Mouse (Mus musculus) liver, adult (tissue): ENCODE measurements around the gene Wdr91.

Source experiments
- GATA4 ChIP-seq: IDR thresholded peaks from 2 replicates; pipeline ENCODE4 v1.6.1; 2014; ENCODE audit warnings: mild to moderate bottlenecking, low read length; ENCODE audit not compliant: insufficient replicate concordance

Gene Wdr91

DNA sequence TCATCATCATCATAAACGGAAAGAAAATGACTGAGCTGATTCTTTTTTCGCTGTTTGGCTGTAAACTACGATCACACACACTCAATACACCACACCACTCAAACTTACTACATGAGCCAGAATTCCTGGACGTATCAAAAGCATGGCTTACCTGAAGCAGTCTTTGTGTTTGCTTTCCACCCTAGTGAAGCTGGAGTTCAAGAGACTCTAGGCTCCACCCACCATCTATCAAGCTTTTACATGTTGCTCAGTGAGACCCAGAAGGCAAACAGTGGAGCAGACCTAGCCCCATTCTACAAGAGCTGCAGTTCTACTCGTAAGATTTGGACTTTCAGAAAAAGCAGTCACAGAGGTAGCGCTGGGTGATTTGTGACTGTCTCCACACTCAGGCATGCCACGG, 8.1 kb downstream of the Wdr91 start:
- TF ChIP-seq GATA4, result no peak

- no peak for TF ChIP-seq GATA4
Measured at GRCm38 (mm10) chr6:34901911-34902444, 8.7 kb downstream of the Wdr91 start.

GRCm38 (mm10) chr6:34900990-34901389, 9.7 kb downstream of the Wdr91 start:
- no peak for TF ChIP-seq GATA4

DNA sequence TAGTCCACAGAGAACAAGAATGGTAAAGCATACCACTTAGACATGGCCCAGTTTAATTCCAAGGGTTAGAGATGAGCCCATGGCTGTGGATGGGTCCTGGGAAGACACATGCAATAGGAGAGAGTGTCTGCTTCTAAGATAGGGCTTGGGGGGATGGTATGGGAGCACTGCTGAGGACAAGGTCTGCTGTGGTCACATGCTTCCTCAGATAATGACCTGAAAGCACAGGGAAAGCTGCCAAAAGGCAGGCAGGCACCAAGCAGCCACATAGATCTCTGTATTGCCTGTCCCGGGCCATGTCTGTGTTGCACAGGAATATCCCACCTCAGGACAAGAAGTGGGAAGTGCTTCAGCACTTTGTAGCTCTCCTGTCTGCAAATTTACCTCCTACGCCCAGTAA, 11.5 kb downstream of the Wdr91 start:
- peak; percentile 90; the same call in 1 of the 2 replicates for TF ChIP-seq GATA4

GRCm38 (mm10) chr6:34896168-34896780, 14.4 kb downstream of the Wdr91 start:
- TF ChIP-seq GATA4, result peak; percentile 32; the same call in 1 of the 2 replicates

DNA sequence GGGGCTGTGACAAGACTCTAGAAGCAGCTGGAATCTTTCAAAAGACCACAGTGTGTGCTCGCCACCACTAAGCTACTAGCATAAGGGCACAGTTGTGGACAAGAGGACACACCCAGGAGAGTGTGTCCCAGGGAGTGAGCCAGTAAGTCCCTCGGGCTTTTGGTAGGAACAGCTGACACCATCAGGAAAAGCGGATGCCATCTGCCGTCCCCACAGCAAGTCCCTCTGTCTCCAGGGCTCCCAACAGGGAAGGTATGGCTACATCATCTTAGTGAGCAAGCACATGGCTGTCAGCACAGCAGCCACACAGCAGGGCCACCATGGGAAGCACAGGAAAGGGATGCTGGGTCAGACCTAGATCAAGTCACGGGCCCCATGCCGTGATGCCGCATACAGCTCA, 15.1 kb downstream of the Wdr91 start:
- no peak for TF ChIP-seq GATA4

DNA sequence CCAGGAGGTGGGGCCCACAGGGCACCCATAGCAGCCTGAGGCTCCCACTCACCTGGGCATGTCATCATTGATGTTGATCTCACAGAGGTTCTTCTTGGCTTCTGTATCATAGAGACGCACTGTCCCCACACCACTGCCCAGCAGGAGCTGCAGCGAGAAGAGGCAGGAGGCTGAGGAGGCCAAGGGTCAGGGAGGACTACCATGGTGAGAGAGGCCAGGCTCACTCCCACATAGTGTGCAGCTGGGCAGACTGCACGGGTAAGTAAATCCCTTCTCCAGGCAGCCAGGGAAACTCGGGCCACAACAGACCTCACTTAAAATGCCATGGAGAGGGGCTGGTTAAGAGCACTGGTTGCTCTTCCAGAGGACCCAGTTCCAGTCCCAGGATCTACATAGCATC, 21.5 kb downstream of the Wdr91 start:
- no peak for TF ChIP-seq GATA4

- no peak for TF ChIP-seq GATA4
Measured at GRCm38 (mm10) chr6:34887131-34887850, 23.4 kb downstream of the Wdr91 start.

- no peak for TF ChIP-seq GATA4
Measured at GRCm38 (mm10) chr6:34884724-34885123, 26.0 kb downstream of the Wdr91 start.

GRCm38 (mm10) chr6:34879911-34880475, 30.7 kb downstream of the Wdr91 start:
- TF ChIP-seq GATA4, result no peak

GRCm38 (mm10) chr6:34879101-34879740, 31.5 kb downstream of the Wdr91 start:
- no peak for TF ChIP-seq GATA4

- TF ChIP-seq GATA4, result peak; percentile 72; the same call in 1 of the 2 replicates
Measured at GRCm38 (mm10) chr6:34877509-34878321, 33.0 kb downstream of the Wdr91 start, which contains the start of gene Cyren. TSS of gene Cyren (minus strand) at chr6:34878060.

GRCm38 (mm10) chr6:34876835-34877156, 33.9 kb downstream of the Wdr91 start:
- TF ChIP-seq GATA4, result no peak; the same call in 1 of the 2 replicates

DNA sequence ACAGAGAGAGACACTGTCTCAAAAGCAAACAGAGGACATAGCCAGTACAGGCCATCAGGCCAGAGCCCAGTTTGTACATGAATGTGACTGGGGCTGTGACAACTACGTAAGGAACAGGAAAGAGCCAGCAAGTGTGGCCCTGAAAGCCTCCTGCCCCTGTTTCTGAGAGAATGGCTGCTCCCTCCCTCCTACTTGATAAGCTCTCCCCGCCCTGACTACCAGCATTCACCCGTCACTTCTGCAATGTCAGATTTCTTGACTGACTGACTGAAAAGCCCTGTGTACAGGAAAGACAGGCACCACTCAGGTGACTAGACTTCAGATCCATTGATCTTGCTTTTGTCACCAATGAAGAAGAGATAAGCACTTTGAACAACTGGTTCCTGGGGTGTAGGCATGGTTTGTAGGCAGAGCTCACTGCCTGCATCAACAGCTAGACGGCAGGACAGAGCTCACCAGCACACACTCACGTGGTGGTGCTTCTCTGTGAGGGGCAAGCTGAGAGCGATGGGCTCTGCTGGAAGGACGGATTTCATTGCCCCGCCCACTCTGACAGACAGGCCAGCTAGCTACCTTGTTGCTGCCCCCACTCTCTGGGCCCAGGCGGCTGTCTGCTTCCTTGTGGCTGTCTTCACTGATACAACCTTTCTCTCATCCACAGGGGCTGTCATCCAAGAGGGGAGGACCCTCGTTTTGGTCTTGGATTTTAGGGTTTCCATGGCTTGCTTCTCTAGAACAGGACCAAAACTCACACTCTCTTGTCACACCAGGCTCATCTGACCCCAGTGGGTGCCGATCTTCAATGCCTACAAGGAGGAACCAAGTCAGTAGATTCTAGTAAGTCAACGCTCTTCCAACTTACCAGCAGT, 34.5 kb downstream of the Wdr91 start:
- TF ChIP-seq GATA4, result peak; percentile 38; the same call in 1 of the 2 replicates
